Mouse (Mus musculus) liver, embryonic 14.5 days (tissue): ENCODE data around the gene Glrx. TPM values are rescaled to one million over a fixed set of nuclear protein-coding genes. Genes with fewer than 3 reads are reported as not detected.

Experiments used
- ATAC-seq: fragments of 200-750 bp; cut with Nextera tagmentation; 2 replicates; pipeline ENCODE4 v1.8.0; 2017; ENCODE audit warnings: moderate number of reproducible peaks, mild to moderate bottlenecking, moderate library complexity; ENCODE audit not compliant: insufficient read depth
- DNase-seq, 3 experiments: peaks; one replicate each; pipeline ENCODE4 v3.0.0-alpha.2; 2012 to 2013; ENCODE audit warnings: low read depth in 3 of 3, low spot score in 3 of 3
- H3K27ac ChIP-seq: fragments of 300-500 bp; sonication (generic); 2 replicates; pipeline ENCODE4 v1.5.1; 2014; ENCODE audit warnings: moderate library complexity, mild to moderate bottlenecking, control low read depth, inconsistent platforms
- H3K27me3 ChIP-seq: fragments of 300-500 bp; sonication (generic); 2 replicates; pipeline ENCODE4 v1.6.1; 2014; ENCODE audit warnings: mild to moderate bottlenecking, low read length, moderate library complexity; ENCODE audit not compliant: control insufficient read depth, insufficient read depth
- H3K36me3 ChIP-seq: fragments of 300-500 bp; sonication (generic); replicated peaks from 2 replicates; pipeline ENCODE4 v1.6.1; 2014; ENCODE audit warnings: low read depth; ENCODE audit not compliant: control insufficient read depth, insufficient read depth
- H3K4me1 ChIP-seq, 2 experiments: fragments of 200-500 bp in 1 of 2; fragments of 300-500 bp in 1 of 2; sonication (generic) in 1 of 2; replicated peaks; 2 replicates each; pipeline ENCODE4 v1.6.1; 2012 to 2014; ENCODE audit warnings: antibody characterized with exemption in 1 of 2, inconsistent platforms in 1 of 2, low read length in 1 of 2; ENCODE audit not compliant: control insufficient read depth in 2 of 2, insufficient read depth in 2 of 2
- H3K4me2 ChIP-seq: fragments of 300-500 bp; sonication (generic); 2 replicates; pipeline ENCODE4 v1.6.1; 2014; ENCODE audit warnings: low read depth, mild to moderate bottlenecking, control low read depth, moderate library complexity
- H3K4me3 ChIP-seq, 2 experiments: fragments of 200-500 bp in 1 of 2; fragments of 300-500 bp in 1 of 2; sonication (generic) in 1 of 2; 2 replicates each; pipeline ENCODE4 v1.5.1; 2012 to 2014; ENCODE audit warnings: low read depth in 2 of 2, low read length in 2 of 2, mild to moderate bottlenecking in 2 of 2, control low read depth in 1 of 2, inconsistent platforms in 1 of 2, moderate library complexity in 1 of 2; ENCODE audit not compliant: insufficient read depth in 1 of 2
- H3K9ac ChIP-seq: fragments of 300-500 bp; sonication (generic); replicated peaks from 2 replicates; pipeline ENCODE4 v1.6.1; 2014; ENCODE audit warnings: mild to moderate bottlenecking, control low read depth, moderate library complexity
- H3K9me3 ChIP-seq: fragments of 300-500 bp; sonication (generic); 2 replicates; pipeline ENCODE4 v1.6.1; 2016; ENCODE audit warnings: low read length, mixed read lengths; ENCODE audit not compliant: control insufficient read depth
- CTCF ChIP-seq: IDR thresholded peaks from 2 replicates; pipeline ENCODE4 v1.5.1; 2016; ENCODE audit warnings: antibody characterized with exemption, low read depth, control low read depth
- EP300 ChIP-seq: IDR thresholded peaks from 2 replicates; pipeline ENCODE4 v1.6.1; 2016; ENCODE audit warnings: antibody characterized with exemption, low read depth
- WGBS: fragments of 180-500 bp; shearing (Covaris S2); extraction: QIAGEN DNeasy Blood & Tissue Kit; methylation state at CpG from one replicate; pipeline ENCODE4 v1.1.7; 2014; ENCODE audit not compliant: insufficient replicate concordance; 5-methylcytosine and 5-hydroxymethylcytosine counted together
- polyA plus RNA-seq, 2 experiments: library from polyadenylated mRNA; depleted of rRNA in 1 of 2; stranded (reverse) in 1 of 2; unstranded in 1 of 2; fragments of >200 nt; fragmentation: Nextera tagmentation in 1 of 2; extraction: Ambion mirVana in 1 of 2; gene quantifications; 2 replicates each; pipeline versions ENCODE4 v1.2.1 to v1.2.3; 2012 to 2014

Glrx gene
- polyA plus RNA-seq, 2 experiments = 21.6 to 40.4 TPM

- H3K4me2 ChIP-seq = no peak overlapping the region
Observed at GRCm38 (mm10) chr13:75880501-75880900, 40.8 kb downstream of the Glrx start.

GRCm38 (mm10) chr13:75883792-75884191 is 44.1 kb downstream of the Glrx start:
- 70% methylated on average over 3 of the region's 3 CpGs for WGBS
- H3K27ac ChIP-seq = no peak overlapping the region
- ATAC-seq (no peak), DNase-seq (no peak)
- no peak overlapping the region for H3K9ac ChIP-seq
- TF ChIP-seq CTCF (no peak), EP300 (no peak)
- no peak overlapping the region for H3K4me3 ChIP-seq
- H3K36me3 ChIP-seq = no peaks in the 10 kb centered on the region
- no peaks in the 10 kb centered on the region for H3K4me1 ChIP-seq
- no peaks in the 10 kb centered on the region for H3K9me3 ChIP-seq
- H3K4me2 ChIP-seq = no peak overlapping the region
- no peaks in the 10 kb centered on the region for H3K27me3 ChIP-seq

More at GRCm38 (mm10) chr13:75880501-75880900, 40.8 kb downstream of the Glrx start:
- TF ChIP-seq CTCF (no peak), EP300 (no peak)
- 64% methylated on average over 2 of the region's 2 CpGs for WGBS
- no peak for ATAC-seq
- H3K9ac ChIP-seq = no peak overlapping the region
- no peak overlapping the region for H3K27ac ChIP-seq
- no peaks in the 10 kb centered on the region for H3K27me3 ChIP-seq
- no peak overlapping the region for H3K4me3 ChIP-seq
- H3K4me1 ChIP-seq = no peaks in the 10 kb centered on the region
- no peak for DNase-seq
- H3K36me3 ChIP-seq = no peaks in the 10 kb centered on the region
- H3K9me3 ChIP-seq = no peaks in the 10 kb centered on the region

DNA sequence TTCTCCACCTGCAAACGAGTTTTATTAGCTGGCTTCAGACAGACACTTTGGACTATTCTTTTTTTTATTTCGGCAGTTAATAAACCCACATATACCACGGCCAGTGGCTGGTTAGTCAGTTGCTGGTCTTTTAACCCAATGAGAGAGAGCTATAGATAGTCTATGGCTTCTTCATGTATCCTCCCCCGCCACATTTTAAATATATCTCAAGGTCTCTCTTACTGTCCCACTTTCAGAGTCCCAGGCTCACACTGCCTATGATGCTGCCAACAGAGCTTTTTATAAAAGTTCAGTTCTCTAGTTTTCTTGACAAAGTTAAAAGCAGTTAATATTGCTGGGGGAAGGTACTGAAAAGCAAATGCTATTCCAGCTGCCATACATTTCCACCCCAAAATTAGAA is 52.2 kb downstream of the Glrx start:
- no peaks in the 10 kb centered on the region for H3K9me3 ChIP-seq
- ATAC-seq = no peak
- DNase-seq = no peak
- no peaks in the 10 kb centered on the region for H3K27me3 ChIP-seq
- H3K4me3 ChIP-seq = no peak overlapping the region
- H3K27ac ChIP-seq = no peak overlapping the region
- no peaks in the 10 kb centered on the region for H3K36me3 ChIP-seq
- 60% methylated on average over 4 of the region's 4 CpGs for WGBS
- H3K4me1 ChIP-seq = no peaks in the 10 kb centered on the region; a peak in 1 of 4 replicates
- no peak overlapping the region for H3K9ac ChIP-seq
- TF ChIP-seq CTCF = no peak
- TF ChIP-seq EP300 = no peak
- H3K4me2 ChIP-seq = no peak overlapping the region

GRCm38 (mm10) chr13:75892291-75892690 is 52.6 kb downstream of the Glrx start:
- 27% methylated on average over 3 of the region's 3 CpGs for WGBS
- Histone ChIP-seq H3K27me3 (no peaks in the 10 kb centered on the region), H3K27ac (no peak overlapping the region), H3K36me3 (no peaks in the 10 kb centered on the region), H3K9ac (no peak overlapping the region), H3K9me3 (no peaks in the 10 kb centered on the region), H3K4me3 (no peak overlapping the region), H3K4me1 (no peaks in the 10 kb centered on the region; a peak in 1 of 4 replicates), H3K4me2 (no peak overlapping the region)
- no peak for ATAC-seq
- TF ChIP-seq EP300 (no peak), CTCF (no peak)
- DNase-seq = no peak

DNA sequence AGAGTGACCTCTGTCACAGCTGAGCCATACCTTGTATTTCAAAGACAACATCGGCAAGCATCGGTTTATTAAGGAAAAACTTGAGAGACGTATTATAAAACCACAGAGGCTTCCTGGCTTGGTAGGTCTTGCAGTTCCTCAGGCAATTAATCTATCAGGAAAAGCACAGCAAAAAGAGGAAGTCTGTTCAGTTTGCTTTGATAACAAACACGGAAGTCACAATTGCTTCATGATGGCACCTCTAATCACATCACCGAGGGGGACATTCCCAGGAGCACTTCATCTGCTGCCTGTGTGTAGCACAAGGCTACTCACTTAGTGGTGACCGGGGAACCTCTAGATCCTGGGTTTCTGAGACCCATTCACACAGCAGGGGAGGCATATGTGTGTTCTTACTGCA is 53.2 kb downstream of the Glrx start:
- H3K27ac ChIP-seq = no peak overlapping the region
- H3K36me3 ChIP-seq = no peaks in the 10 kb centered on the region
- no peaks in the 10 kb centered on the region; a peak in 1 of 4 replicates for H3K4me1 ChIP-seq
- 16% methylated on average over 6 of the region's 6 CpGs for WGBS
- no peaks in the 10 kb centered on the region for H3K27me3 ChIP-seq
- no peak overlapping the region for H3K4me2 ChIP-seq
- ATAC-seq (no peak), DNase-seq (no peak)
- H3K4me3 ChIP-seq = no peak overlapping the region
- H3K9ac ChIP-seq = no peak overlapping the region
- H3K9me3 ChIP-seq = no peaks in the 10 kb centered on the region
- TF ChIP-seq CTCF (no peak), EP300 (no peak)

Other genes with a start within 250 kb of the Glrx start
- 20.2 and 30.5 TPM in 2 replicates for gene Ell2, start 133.1 kb upstream of the Glrx start, polyA plus RNA-seq (2012; rRNA removed)
- 41.2 and 44.0 TPM in 2 replicates for gene Ell2, start 133.1 kb upstream of the Glrx start, polyA plus RNA-seq (2014; fragmentation: Nextera tagmentation; extraction: Ambion mirVana)
- 1.2 and 1.9 TPM in 2 replicates for gene Rhobtb3, start 104.1 kb downstream of the Glrx start, polyA plus RNA-seq (2012; rRNA removed)
- gene Rhobtb3, start 104.1 kb downstream of the Glrx start, polyA plus RNA-seq (2014; fragmentation: Nextera tagmentation; extraction: Ambion mirVana) = 3.4 and 4.0 TPM in 2 replicates
- gene Spata9, start 127.3 kb downstream of the Glrx start, polyA plus RNA-seq (2012; rRNA removed) = 0.04 TPM in 1 of 2 replicates, not detected in the other
- 0.47 and 0.75 TPM in 2 replicates for gene Spata9, start 127.3 kb downstream of the Glrx start, polyA plus RNA-seq (2014; fragmentation: Nextera tagmentation; extraction: Ambion mirVana)
- 20.2 and 42.7 TPM in 2 replicates for gene Rfesd, start 178.9 kb downstream of the Glrx start, polyA plus RNA-seq (2012; rRNA removed)
- 214 and 228 TPM in 2 replicates for gene Rfesd, start 178.9 kb downstream of the Glrx start, polyA plus RNA-seq (2014; fragmentation: Nextera tagmentation; extraction: Ambion mirVana)
- gene Gpr150, start 217.1 kb downstream of the Glrx start, polyA plus RNA-seq (2012; rRNA removed) = 1.7 TPM in 2 replicates
- 2.0 and 2.3 TPM in 2 replicates for gene Gpr150, start 217.1 kb downstream of the Glrx start, polyA plus RNA-seq (2014; fragmentation: Nextera tagmentation; extraction: Ambion mirVana)